Mouse (Mus musculus) G1E (cell line): ENCODE measurements at regions not wholly inside any gene's neighbourhood (a gene's known extent, or its start where the extent isn't known, plus 50 kb on each side); places are given as distances from the start of the nearest gene placed in this dataset.

Source experiments
- ATAC-seq: 2 replicates; pipeline ENCODE4 v1.8.0; 2016; ENCODE audit warnings: mild to moderate bottlenecking; ENCODE audit not compliant: insufficient number of reproducible peaks, poor library complexity, low FRiP score, severe bottlenecking; ENCODE audit errors: extremely low read depth
- DNase-seq: peaks from one replicate; pipeline ENCODE4 v3.0.0; 2012; ENCODE audit warnings: low spot score
- H3K27me3 ChIP-seq: 2 replicates; pipeline ENCODE4 v1.6.1; 2012; ENCODE audit warnings: mild to moderate bottlenecking, low read length, inconsistent platforms; ENCODE audit not compliant: insufficient read depth
- H3K36me3 ChIP-seq: replicated peaks from 2 replicates; pipeline ENCODE3; 2012; ENCODE audit warnings: mild to moderate bottlenecking, inconsistent platforms
- H3K4me1 ChIP-seq: 2 replicates; pipeline ENCODE4 v1.6.1; 2012; ENCODE audit warnings: low read depth, low read length, inconsistent platforms, mixed read lengths; ENCODE audit not compliant: insufficient read depth
- H3K4me3 ChIP-seq: 2 replicates; pipeline ENCODE4 v1.5.1; 2012; ENCODE audit warnings: low read depth, mild to moderate bottlenecking, inconsistent platforms, low read length, moderate library complexity, mixed read lengths
- H3K9me3 ChIP-seq: replicated peaks from 2 replicates; pipeline ENCODE4 v1.6.1; 2012; ENCODE audit warnings: inconsistent platforms
- CTCF ChIP-seq: IDR thresholded peaks from 2 replicates; pipeline ENCODE4 v1.5.1; 2012; ENCODE audit warnings: low read depth, low read length, inconsistent platforms, mixed read lengths
- GATA1 ChIP-seq: IDR thresholded peaks from 2 replicates; pipeline ENCODE4 v1.6.1; 2012; ENCODE audit warnings: borderline replicate concordance, low read length, inconsistent platforms, mixed read lengths
- GATA2 ChIP-seq: IDR thresholded peaks from 2 replicates; pipeline ENCODE4 v1.6.1; 2012; ENCODE audit warnings: low read depth, low read length, inconsistent platforms, borderline replicate concordance
- POLR2AphosphoS5 ChIP-seq: IDR thresholded peaks from 2 replicates; pipeline ENCODE4 v1.6.1; 2012; ENCODE audit warnings: low read depth, low read length, inconsistent platforms; ENCODE audit not compliant: insufficient replicate concordance
- TAL1 ChIP-seq: conservative IDR thresholded peaks from 2 replicates; pipeline ENCODE4 v1.6.1; 2012; ENCODE audit warnings: low read depth, low read length, inconsistent platforms, mixed read lengths

DNA sequence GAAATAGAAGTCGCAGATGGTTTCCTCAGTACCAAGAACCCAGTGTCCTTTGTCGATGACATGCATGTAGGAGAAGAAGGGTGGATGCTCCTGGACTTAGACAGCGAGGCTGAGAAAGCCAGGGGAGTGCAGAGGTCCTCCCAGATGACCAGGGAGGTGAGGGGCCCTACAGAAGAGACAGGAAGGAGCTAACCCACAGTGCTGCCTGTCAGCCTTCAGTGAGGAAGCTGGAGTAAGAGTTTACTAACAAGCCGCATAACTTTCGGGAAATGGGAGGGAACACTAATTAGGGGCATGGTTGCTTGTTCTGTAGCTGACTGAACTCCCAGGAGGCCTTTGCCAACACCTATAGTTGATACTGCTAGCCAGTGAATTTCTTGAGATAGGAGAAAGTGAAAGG is 114.5 kb downstream of the Irs2 start:
- Histone ChIP-seq H3K4me1 (no peaks in the 10 kb centered on the region), H3K27me3 (peaks cover 70% of the 10 kb centered on the region), H3K9me3 (no peaks in the 10 kb centered on the region; the same call in 1 of the 2 replicates), H3K36me3 (no peaks in the 10 kb centered on the region), H3K4me3 (no peak overlapping the region)
- ATAC-seq (no peak), DNase-seq (no peak)
- TF ChIP-seq GATA2 (no peak), TAL1 (no peak), GATA1 (no peak)

DNA sequence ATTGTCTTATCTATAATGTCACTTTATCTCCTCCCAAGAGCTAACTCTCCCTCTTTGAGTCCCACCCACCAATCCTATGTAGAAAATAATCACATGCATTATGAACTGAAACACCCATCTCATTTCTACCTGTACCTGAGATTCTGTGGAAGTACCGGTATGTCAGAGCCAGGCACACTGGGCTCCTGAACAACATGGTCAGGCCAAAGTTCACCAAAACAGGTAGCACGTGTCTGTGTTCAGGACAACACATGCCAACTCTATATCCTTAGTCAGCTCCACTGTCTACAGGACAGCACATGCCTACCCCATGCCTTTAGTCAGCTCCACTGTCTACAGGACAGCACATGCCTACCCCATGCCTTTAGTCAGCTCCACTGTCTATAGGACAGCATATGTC is 116.4 kb downstream of the Irs2 start:
- Histone ChIP-seq H3K27me3 (peaks cover 74% of the 10 kb centered on the region), H3K4me1 (no peaks in the 10 kb centered on the region), H3K9me3 (no peaks in the 10 kb centered on the region), H3K4me3 (no peak overlapping the region), H3K36me3 (no peaks in the 10 kb centered on the region)
- TF ChIP-seq CTCF = no peak
- no peak for TF ChIP-seq POLR2AphosphoS5
- no peak for TF ChIP-seq GATA1
- TF ChIP-seq GATA2 = no peak
- TF ChIP-seq TAL1 = no peak
- no peak for ATAC-seq
- no peak for DNase-seq

DNA sequence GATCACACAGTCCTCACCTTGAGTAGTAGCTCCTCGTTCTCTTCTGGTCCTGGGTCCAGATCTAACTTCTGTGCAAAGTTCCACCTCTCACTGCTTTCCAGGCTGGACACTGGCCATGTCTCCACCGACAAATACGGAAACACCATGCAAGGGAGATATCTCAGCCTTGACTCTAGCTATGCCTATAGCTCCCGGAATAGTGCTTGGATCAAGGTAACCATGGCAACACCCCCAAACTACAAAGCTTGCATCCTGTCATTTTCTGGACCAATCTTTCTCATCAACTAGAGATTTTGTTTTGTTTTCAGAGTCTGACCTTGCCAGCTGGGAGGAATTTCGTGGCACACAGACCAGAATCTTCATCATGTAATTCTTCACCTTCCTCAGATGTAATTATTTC is 116.8 kb downstream of the Irs2 start:
- no peak for DNase-seq
- Histone ChIP-seq H3K9me3 (no peaks in the 10 kb centered on the region), H3K36me3 (no peaks in the 10 kb centered on the region), H3K27me3 (peaks cover 74% of the 10 kb centered on the region), H3K4me1 (no peaks in the 10 kb centered on the region), H3K4me3 (no peak overlapping the region)
- TF ChIP-seq TAL1 (no peak), GATA2 (no peak), GATA1 (no peak), CTCF (no peak), POLR2AphosphoS5 (no peak)
- ATAC-seq = no peak

DNA sequence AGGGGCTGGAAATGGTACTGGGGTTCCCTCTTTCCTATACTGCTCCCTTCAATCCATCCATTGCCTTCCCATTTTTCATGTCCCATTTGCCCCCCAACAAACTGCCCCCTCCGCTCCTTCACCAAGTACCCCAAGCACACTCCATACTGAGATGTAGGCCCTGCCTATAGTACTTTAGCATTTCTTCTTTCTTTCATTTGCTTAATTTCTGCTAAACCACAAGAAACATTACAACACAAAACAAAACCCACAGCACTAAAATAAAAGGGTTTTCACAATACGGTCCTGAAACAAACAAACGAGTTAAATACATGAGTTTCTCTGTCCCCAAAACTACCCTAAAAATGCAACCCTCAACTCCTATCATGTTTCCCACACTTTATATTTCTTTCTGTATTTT is 122.8 kb downstream of the Irs2 start:
- DNase-seq = no peak
- Histone ChIP-seq H3K4me3 (no peak overlapping the region), H3K36me3 (no peaks in the 10 kb centered on the region), H3K9me3 (no peaks in the 10 kb centered on the region), H3K4me1 (peaks cover 5% of the 10 kb centered on the region; the same call in 1 of the 2 replicates), H3K27me3 (peaks cover 56% of the 10 kb centered on the region)
- ATAC-seq = no peak
- TF ChIP-seq POLR2AphosphoS5 = no peak
- no peak for TF ChIP-seq TAL1
- no peak for TF ChIP-seq GATA2
- TF ChIP-seq CTCF = no peak

DNA sequence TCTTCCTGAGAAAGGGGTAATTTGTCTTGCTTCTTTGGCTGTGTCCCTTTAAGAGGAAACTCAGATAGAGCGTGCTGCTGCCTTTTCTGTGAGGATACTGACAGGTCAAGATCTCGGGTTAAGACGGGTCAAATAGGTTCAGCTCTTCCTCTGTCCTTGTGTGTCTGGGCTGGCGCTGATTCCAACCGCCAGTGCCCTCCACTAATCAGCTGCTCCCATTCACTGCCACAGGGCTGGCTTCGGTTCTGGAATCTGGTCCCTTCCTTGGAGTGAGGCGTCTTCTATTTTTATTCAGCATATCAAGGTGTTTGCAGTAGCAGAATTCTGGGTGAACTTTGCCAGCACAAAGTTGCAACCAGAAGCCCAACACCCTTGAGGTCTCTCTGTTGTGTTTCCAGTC is 124.8 kb downstream of the Irs2 start:
- Histone ChIP-seq H3K9me3 (no peaks in the 10 kb centered on the region), H3K27me3 (peaks cover 64% of the 10 kb centered on the region), H3K36me3 (no peaks in the 10 kb centered on the region), H3K4me1 (peaks cover 5% of the 10 kb centered on the region; the same call in 1 of the 2 replicates), H3K4me3 (no peak overlapping the region)
- TF ChIP-seq CTCF (no peak), GATA1 (no peak), POLR2AphosphoS5 (no peak)
- DNase-seq (no peak), ATAC-seq (no peak)

DNA sequence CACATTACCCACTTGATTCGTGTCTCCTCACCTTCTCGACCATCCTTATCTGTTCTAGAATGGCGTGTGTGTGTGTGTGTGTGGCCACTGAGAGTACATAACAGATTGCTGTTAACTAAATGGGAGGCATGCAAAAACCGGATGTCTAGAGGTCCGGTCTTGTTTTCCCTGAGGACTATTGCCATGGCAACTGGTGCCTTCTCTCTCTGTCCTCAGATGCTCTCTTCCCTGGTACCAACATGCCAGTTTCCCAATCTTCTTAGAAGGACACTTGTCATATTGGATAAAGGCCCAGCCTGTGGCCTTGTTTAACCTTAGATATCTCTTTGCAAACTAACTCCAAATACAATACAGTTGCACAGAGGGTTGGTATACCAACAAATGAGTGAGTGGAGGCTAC is 125.9 kb downstream of the Irs2 start:
- H3K27me3 ChIP-seq = peaks cover 67% of the 10 kb centered on the region
- DNase-seq = no peak
- TF ChIP-seq TAL1 = no peak
- TF ChIP-seq CTCF = no peak
- no peak for TF ChIP-seq GATA2
- no peak for TF ChIP-seq POLR2AphosphoS5
- no peak for TF ChIP-seq GATA1
- peaks cover 5% of the 10 kb centered on the region; the same call in 1 of the 2 replicates for H3K4me1 ChIP-seq
- H3K9me3 ChIP-seq = no peaks in the 10 kb centered on the region
- no peak overlapping the region for H3K4me3 ChIP-seq
- H3K36me3 ChIP-seq = no peaks in the 10 kb centered on the region
- ATAC-seq = no peak

DNA sequence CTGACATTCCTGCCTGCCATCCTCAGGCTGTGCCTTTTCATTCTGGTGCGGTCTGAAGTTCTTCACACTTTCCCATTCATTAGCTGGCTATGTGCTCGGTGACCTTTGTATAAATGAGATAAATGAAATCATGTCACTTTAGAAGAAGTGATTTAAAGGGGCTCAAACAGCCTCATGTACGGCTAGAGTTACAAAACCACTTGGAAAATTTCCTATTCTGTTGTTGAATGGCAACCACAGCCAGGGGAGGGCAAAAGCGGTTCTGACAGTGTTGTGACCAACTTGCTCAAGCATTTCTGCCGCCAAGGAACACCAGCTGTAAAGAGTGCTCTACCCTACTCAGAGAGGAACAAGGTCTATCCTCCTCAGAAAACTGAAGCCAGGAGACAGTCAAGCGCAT is 128.4 kb downstream of the Irs2 start:
- Histone ChIP-seq H3K36me3 (no peaks in the 10 kb centered on the region), H3K4me3 (no peak overlapping the region), H3K4me1 (peaks cover 5% of the 10 kb centered on the region; the same call in 1 of the 2 replicates), H3K9me3 (no peaks in the 10 kb centered on the region), H3K27me3 (peaks cover 71% of the 10 kb centered on the region)
- DNase-seq (no peak), ATAC-seq (no peak)
- TF ChIP-seq TAL1 (no peak), CTCF (no peak), GATA1 (no peak), POLR2AphosphoS5 (no peak), GATA2 (no peak)
